Mouse (Mus musculus) forebrain, embryonic 11.5 days (tissue): ENCODE data around the gene Dnajb2. TPM values are rescaled to one million over a fixed set of nuclear protein-coding genes. Genes with fewer than 3 reads are reported as not detected.

Source experiments
- ATAC-seq: fragments of 200-750 bp; cut with Nextera tagmentation; replicated peaks from 2 replicates; pipeline ENCODE4 v1.8.0; 2017; ENCODE audit warnings: moderate TSS enrichment; ENCODE audit not compliant: low FRiP score
- DNase-seq: peaks from one replicate; pipeline ENCODE4 v3.0.0-alpha.2; 2017; ENCODE audit warnings: low spot score
- H3K27ac ChIP-seq: fragments of 300-500 bp; sonication (generic); 2 replicates; pipeline ENCODE4 v1.5.1; 2014; ENCODE audit warnings: low read depth, low read length
- H3K27me3 ChIP-seq: fragments of 300-500 bp; sonication (generic); 2 replicates; pipeline ENCODE4 v1.6.1; 2014; ENCODE audit warnings: mild to moderate bottlenecking, low read length, mixed read lengths; ENCODE audit not compliant: control insufficient read depth, insufficient read depth
- H3K36me3 ChIP-seq: fragments of 300-500 bp; sonication (generic); 2 replicates; pipeline ENCODE4 v1.6.1; 2014; ENCODE audit warnings: mild to moderate bottlenecking, low read length, moderate library complexity, mixed read lengths; ENCODE audit not compliant: control insufficient read depth, insufficient read depth
- H3K4me1 ChIP-seq: fragments of 300-500 bp; sonication (generic); replicated peaks from 2 replicates; pipeline ENCODE4 v1.6.1; 2014; ENCODE audit warnings: low read length, mixed read lengths; ENCODE audit not compliant: control insufficient read depth, insufficient read depth
- H3K4me2 ChIP-seq: fragments of 300-500 bp; sonication (generic); 2 replicates; pipeline ENCODE4 v1.6.1; 2014; ENCODE audit warnings: low read depth, mild to moderate bottlenecking, low read length, moderate library complexity, mixed read lengths; ENCODE audit not compliant: severe bottlenecking
- H3K4me3 ChIP-seq: fragments of 300-500 bp; sonication (generic); 2 replicates; pipeline ENCODE4 v1.5.1; 2014; ENCODE audit warnings: low read depth, low read length
- H3K9ac ChIP-seq: fragments of 300-500 bp; sonication (generic); 2 replicates; pipeline ENCODE4 v1.6.1; 2014; ENCODE audit warnings: low read length
- H3K9me3 ChIP-seq: fragments of 300-500 bp; sonication (generic); 2 replicates; pipeline ENCODE4 v1.6.1; 2016; ENCODE audit warnings: low read length, mixed read lengths; ENCODE audit not compliant: control insufficient read depth
- WGBS: fragments of 180-500 bp; shearing (Covaris S2); extraction: QIAGEN DNeasy Blood & Tissue Kit; methylation state at CpG from one replicate; pipeline ENCODE4 v1.1.7; 2014; 5-methylcytosine and 5-hydroxymethylcytosine counted together
- polyA plus RNA-seq: library from polyadenylated mRNA; unstranded; fragments of >200 nt; fragmentation: Nextera tagmentation; extraction: Ambion mirVana; gene quantifications from 2 replicates; pipeline ENCODE4 v1.2.1, GENCODE M21; 2014

Dnajb2 gene
- polyA plus RNA-seq, 1 experiment from 2014 or later: 22.6 TPM

GRCm38 (mm10) chr1:75252308-75252707 lies 16.1 kb downstream of the Dnajb2 start:
- 73% methylated on average over 13 of the region's 13 CpGs for WGBS
- ATAC-seq (no peak), DNase-seq (no peak)
- H3K9ac ChIP-seq: no peak overlapping the region
- H3K27me3 ChIP-seq: peaks cover 2% of the 10 kb centered on the region; the same call in 1 of the 2 replicates
- no peaks in the 10 kb centered on the region for H3K9me3 ChIP-seq
- no peak overlapping the region for H3K27ac ChIP-seq
- no peaks in the 10 kb centered on the region for H3K36me3 ChIP-seq
- no peaks in the 10 kb centered on the region for H3K4me1 ChIP-seq
- no peak overlapping the region for H3K4me3 ChIP-seq
- no peak overlapping the region for H3K4me2 ChIP-seq

GRCm38 (mm10) chr1:75253029-75253428 lies 16.8 kb downstream of the Dnajb2 start:
- Histone ChIP-seq H3K4me1 (no peaks in the 10 kb centered on the region), H3K36me3 (no peaks in the 10 kb centered on the region), H3K4me3 (no peak overlapping the region), H3K27ac (no peak overlapping the region), H3K9ac (no peak overlapping the region), H3K27me3 (peaks cover 2% of the 10 kb centered on the region; the same call in 1 of the 2 replicates), H3K4me2 (no peak overlapping the region), H3K9me3 (no peaks in the 10 kb centered on the region)
- DNase-seq (no peak), ATAC-seq (no peak)
- 76% methylated on average over 16 of the region's 16 CpGs for WGBS

GRCm38 (mm10) chr1:75253849-75254624 lies 17.8 kb downstream of the Dnajb2 start:
- peaks cover 2% of the 10 kb centered on the region; the same call in 1 of the 2 replicates for H3K27me3 ChIP-seq
- H3K4me2 ChIP-seq: no peak overlapping the region
- no peaks in the 10 kb centered on the region for H3K9me3 ChIP-seq
- H3K4me1 ChIP-seq: no peaks in the 10 kb centered on the region
- 63% methylated on average over 16 of the region's 16 CpGs for WGBS
- H3K9ac ChIP-seq: no peak overlapping the region; the same call in 1 of the 2 replicates
- DNase-seq (peak; percentile 85), ATAC-seq (no peak)
- no peak overlapping the region for H3K27ac ChIP-seq
- no peaks in the 10 kb centered on the region for H3K36me3 ChIP-seq
- no peak overlapping the region for H3K4me3 ChIP-seq

GRCm38 (mm10) chr1:75254625-75255013 lies 18.4 kb downstream of the Dnajb2 start:
- H3K27me3 ChIP-seq: peaks cover 2% of the 10 kb centered on the region; the same call in 1 of the 2 replicates
- H3K4me1 ChIP-seq: no peaks in the 10 kb centered on the region
- DNase-seq (no peak), ATAC-seq (no peak)
- 76% methylated on average over 8 of the region's 8 CpGs for WGBS
- no peaks in the 10 kb centered on the region for H3K36me3 ChIP-seq
- no peak overlapping the region for H3K27ac ChIP-seq
- no peak overlapping the region; the same call in 1 of the 2 replicates for H3K9ac ChIP-seq
- H3K9me3 ChIP-seq: no peaks in the 10 kb centered on the region
- no peak overlapping the region for H3K4me2 ChIP-seq
- H3K4me3 ChIP-seq: no peak overlapping the region

- H3K4me1 ChIP-seq: no peaks in the 10 kb centered on the region
- H3K9me3 ChIP-seq: no peaks in the 10 kb centered on the region
- no peak overlapping the region for H3K9ac ChIP-seq
- H3K36me3 ChIP-seq: no peaks in the 10 kb centered on the region
- H3K27ac ChIP-seq: no peak overlapping the region
- H3K4me2 ChIP-seq: no peak overlapping the region
- DNase-seq (no peak), ATAC-seq (no peak)
- H3K27me3 ChIP-seq: peaks cover 2% of the 10 kb centered on the region; the same call in 1 of the 2 replicates
- 78% methylated on average over 10 of the region's 10 CpGs for WGBS
- H3K4me3 ChIP-seq: no peak overlapping the region
These were observed 19.4 kb downstream of the Dnajb2 start for GRCm38 (mm10) chr1:75255516-75256046.

- no peak for ATAC-seq
- H3K36me3 ChIP-seq: no peaks in the 10 kb centered on the region
- peaks cover 26% of the 10 kb centered on the region for H3K27me3 ChIP-seq
These were observed 25.1 kb downstream of the Dnajb2 start for GRCm38 (mm10) chr1:75261278-75261677.

GRCm38 (mm10) chr1:75262969-75263951 lies 27.1 kb downstream of the Dnajb2 start:
- DNase-seq (peak; percentile 83), ATAC-seq (peak; percentile 51; the same call in 1 of the 2 replicates)
- WGBS: 1% methylated on average over 40 of the region's 40 CpGs
- Histone ChIP-seq H3K36me3 (no peaks in the 10 kb centered on the region), H3K4me1 (no peaks in the 10 kb centered on the region), H3K9me3 (no peaks in the 10 kb centered on the region), H3K9ac (no peak overlapping the region), H3K4me3 (peak overlapping the region; percentile 31), H3K27me3 (peaks cover 26% of the 10 kb centered on the region), H3K27ac (no peak overlapping the region), H3K4me2 (peak overlapping the region; percentile 64)

More at GRCm38 (mm10) chr1:75261278-75261677, 25.1 kb downstream of the Dnajb2 start:
- no peak for DNase-seq
- H3K4me2 ChIP-seq: no peak overlapping the region
- H3K9me3 ChIP-seq: no peaks in the 10 kb centered on the region
- H3K27ac ChIP-seq: no peak overlapping the region
- H3K9ac ChIP-seq: no peak overlapping the region
- H3K4me3 ChIP-seq: no peak overlapping the region
- H3K4me1 ChIP-seq: no peaks in the 10 kb centered on the region
